Mouse (Mus musculus): Measurements from ENCODE around the gene Lmln. TPM values are rescaled to one million over a fixed set of nuclear protein-coding genes. Genes with fewer than 3 reads are reported as not detected.
A peak's percentile ranks its signal among the peaks of the same experiment; 100 is the strongest.
"Not testable (repeated sequence)": the region's sequence is repeated elsewhere in the genome, so short reads cannot be mapped to it uniquely, and the experiment has no call there.

Lmln gene
- polyA plus RNA-seq, 1 experiment, result 1.7 TPM

DNA sequence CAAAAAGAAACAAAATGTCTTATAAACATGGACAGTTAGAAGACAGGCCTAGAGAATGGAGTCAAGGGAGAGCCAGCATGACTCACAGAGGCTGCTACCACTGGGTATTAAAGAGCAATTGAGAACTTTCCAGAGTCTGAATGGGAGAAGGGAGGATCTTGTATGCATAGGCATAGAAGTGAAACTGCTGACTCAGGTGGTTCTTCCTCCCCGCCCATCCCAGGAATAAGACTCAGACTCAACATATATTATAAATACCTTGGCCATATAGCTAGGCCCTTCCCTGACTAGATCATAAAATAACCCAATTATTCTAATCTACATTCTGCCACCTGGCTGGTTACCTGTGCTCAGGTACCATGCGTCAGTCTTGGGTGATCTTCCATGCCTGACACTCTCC is 97.0 kb downstream of the Lmln start:
- Histone ChIP-seq H3K27ac (ENCODE audit: insufficient read depth, low read depth, low read length) (no peak overlapping the region), H3K36me3 (ENCODE audit: control insufficient read depth, insufficient read depth, low read length) (no peaks in the 10 kb centered on the region), H3K27me3 (ENCODE audit: control insufficient read depth, insufficient read depth, low read length) (no peaks in the 10 kb centered on the region), H3K4me1 (ENCODE audit: control insufficient read depth, insufficient read depth, insufficient read length, low read length) (no peaks in the 10 kb centered on the region), H3K4me3 (ENCODE audit: low read depth, low read length) (no peak overlapping the region)
- TF ChIP-seq POLR2A (IDR thresholded peaks at IDR 0.05; ENCODE audit: low read depth, low read length) (no peak), CTCF (IDR thresholded peaks at IDR 0.05; ENCODE audit: extremely low read depth, insufficient read length, insufficient replicate concordance, low read depth, low read length) (no peak)
- 88% methylated on average over 2 of the region's 2 CpGs for WGBS

- Histone ChIP-seq H3K27ac (ENCODE audit: insufficient read depth, low read depth, low read length) (no peak overlapping the region), H3K27me3 (ENCODE audit: control insufficient read depth, insufficient read depth, low read length) (no peaks in the 10 kb centered on the region), H3K4me1 (ENCODE audit: control insufficient read depth, insufficient read depth, insufficient read length, low read length) (no peaks in the 10 kb centered on the region), H3K4me3 (ENCODE audit: low read depth, low read length) (no peak overlapping the region), H3K36me3 (ENCODE audit: control insufficient read depth, insufficient read depth, low read length) (no peaks in the 10 kb centered on the region)
- TF ChIP-seq POLR2A (IDR thresholded peaks at IDR 0.05; ENCODE audit: low read depth, low read length) (no peak), CTCF (IDR thresholded peaks at IDR 0.05; ENCODE audit: extremely low read depth, insufficient read length, insufficient replicate concordance, low read depth, low read length) (no peak)
- 64% methylated on average over 13 of the region's 13 CpGs for WGBS
Measured at GRCm38 (mm10) chr16:33163330-33164090, 101.2 kb downstream of the Lmln start.

DNA sequence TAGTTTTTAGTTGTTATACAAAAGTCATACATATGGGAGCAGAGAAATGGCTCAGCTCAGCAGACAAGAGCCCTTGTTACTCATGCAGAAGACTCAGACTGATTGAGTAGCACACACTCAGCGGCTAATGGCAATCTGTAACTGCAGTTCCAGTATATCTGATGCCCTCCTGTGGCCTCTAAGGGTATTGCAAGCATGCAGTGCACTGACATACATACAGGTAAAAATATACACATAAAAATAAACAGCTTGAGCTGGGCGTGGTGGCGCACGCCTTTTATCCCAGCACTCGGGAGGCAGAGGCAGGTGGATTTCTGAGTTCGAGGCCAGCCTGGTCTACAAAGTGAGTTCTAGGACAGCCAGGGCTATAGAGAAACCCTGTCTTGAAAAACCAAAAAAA is 104.0 kb downstream of the Lmln start:
- not testable (repeated sequence) for H3K4me3 ChIP-seq (ENCODE audit: low read depth, low read length); H3K4me1 ChIP-seq (ENCODE audit: control insufficient read depth, insufficient read depth, insufficient read length, low read length); H3K27me3 ChIP-seq (ENCODE audit: control insufficient read depth, insufficient read depth, low read length); H3K36me3 ChIP-seq (ENCODE audit: control insufficient read depth, insufficient read depth, low read length); H3K27ac ChIP-seq (ENCODE audit: insufficient read depth, low read depth, low read length)
- TF ChIP-seq CTCF (IDR thresholded peaks at IDR 0.05; ENCODE audit: extremely low read depth, insufficient read length, insufficient replicate concordance, low read depth, low read length), result peak; percentile 9; the same call in 1 of the 2 replicates
- 64% methylated on average over 6 of the region's 6 CpGs for WGBS

DNA sequence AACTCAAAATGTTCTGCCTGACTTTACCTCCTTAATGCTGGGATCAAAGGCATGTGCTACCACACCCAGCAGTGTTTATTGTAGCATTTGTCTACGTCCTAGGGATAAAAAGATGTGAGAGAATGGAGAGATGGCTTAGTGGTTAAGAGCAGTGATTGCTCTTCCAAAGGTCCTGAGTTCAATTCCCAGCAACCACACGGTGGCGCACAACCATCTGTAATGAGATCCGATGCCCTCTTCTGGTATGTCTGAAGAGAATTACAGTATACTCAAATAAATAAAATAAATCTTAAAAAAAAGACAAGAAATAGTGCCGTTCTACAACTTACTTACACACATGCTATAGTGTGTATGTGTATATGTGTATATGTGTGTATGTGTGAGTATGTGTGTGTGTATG is 105.2 kb downstream of the Lmln start:
- no peak for TF ChIP-seq POLR2A (IDR thresholded peaks at IDR 0.05; ENCODE audit: low read depth, low read length)
- no peak for TF ChIP-seq CTCF (IDR thresholded peaks at IDR 0.05; ENCODE audit: extremely low read depth, insufficient read length, insufficient replicate concordance, low read depth, low read length)
- Histone ChIP-seq H3K4me1 (ENCODE audit: control insufficient read depth, insufficient read depth, insufficient read length, low read length) (peaks cover 10% of the 10 kb centered on the region; the same call in 1 of the 2 replicates), H3K27me3 (ENCODE audit: control insufficient read depth, insufficient read depth, low read length) (no peaks in the 10 kb centered on the region), H3K36me3 (ENCODE audit: control insufficient read depth, insufficient read depth, low read length) (no peaks in the 10 kb centered on the region), H3K27ac (ENCODE audit: insufficient read depth, low read depth, low read length) (no peak overlapping the region), H3K4me3 (ENCODE audit: low read depth, low read length) (no peak overlapping the region)
- 34% methylated on average over 5 of the region's 5 CpGs for WGBS

- Histone ChIP-seq H3K27me3 (ENCODE audit: control insufficient read depth, insufficient read depth, low read length) (no peaks in the 10 kb centered on the region), H3K36me3 (ENCODE audit: control insufficient read depth, insufficient read depth, low read length) (no peaks in the 10 kb centered on the region), H3K4me3 (ENCODE audit: low read depth, low read length) (no peak overlapping the region), H3K27ac (ENCODE audit: insufficient read depth, low read depth, low read length) (no peak overlapping the region), H3K4me1 (ENCODE audit: control insufficient read depth, insufficient read depth, insufficient read length, low read length) (peaks cover 10% of the 10 kb centered on the region; the same call in 1 of the 2 replicates)
- WGBS, result 85% methylated on average over 8 of the region's 8 CpGs
- TF ChIP-seq POLR2A (IDR thresholded peaks at IDR 0.05; ENCODE audit: low read depth, low read length) (no peak), CTCF (IDR thresholded peaks at IDR 0.05; ENCODE audit: extremely low read depth, insufficient read length, insufficient replicate concordance, low read depth, low read length) (no peak)
Measured at GRCm38 (mm10) chr16:33169471-33170034, 107.2 kb downstream of the Lmln start.

- TF ChIP-seq POLR2A (IDR thresholded peaks at IDR 0.05; ENCODE audit: low read depth, low read length), result no peak
- TF ChIP-seq CTCF (IDR thresholded peaks at IDR 0.05; ENCODE audit: extremely low read depth, insufficient read length, insufficient replicate concordance, low read depth, low read length), result no peak
- Histone ChIP-seq H3K4me3 (ENCODE audit: low read depth, low read length) (no peak overlapping the region), H3K27me3 (ENCODE audit: control insufficient read depth, insufficient read depth, low read length) (no peaks in the 10 kb centered on the region), H3K27ac (ENCODE audit: insufficient read depth, low read depth, low read length) (peak overlapping the region; percentile 54), H3K36me3 (ENCODE audit: control insufficient read depth, insufficient read depth, low read length) (no peaks in the 10 kb centered on the region), H3K4me1 (ENCODE audit: control insufficient read depth, insufficient read depth, insufficient read length, low read length) (peaks cover 13% of the 10 kb centered on the region; the same call in 1 of the 2 replicates)
- 25% methylated on average over 9 of the region's 9 CpGs for WGBS
Measured at GRCm38 (mm10) chr16:33170716-33171587, 108.6 kb downstream of the Lmln start.

- H3K36me3 ChIP-seq (ENCODE audit: control insufficient read depth, insufficient read depth, low read length), result no peaks in the 10 kb centered on the region
- peaks cover 13% of the 10 kb centered on the region; the same call in 1 of the 2 replicates for H3K4me1 ChIP-seq (ENCODE audit: control insufficient read depth, insufficient read depth, insufficient read length, low read length)
- no peak overlapping the region for H3K27ac ChIP-seq (ENCODE audit: insufficient read depth, low read depth, low read length)
- H3K4me3 ChIP-seq (ENCODE audit: low read depth, low read length), result no peak overlapping the region
- no peaks in the 10 kb centered on the region for H3K27me3 ChIP-seq (ENCODE audit: control insufficient read depth, insufficient read depth, low read length)
- TF ChIP-seq POLR2A (IDR thresholded peaks at IDR 0.05; ENCODE audit: low read depth, low read length) (no peak), CTCF (IDR thresholded peaks at IDR 0.05; ENCODE audit: extremely low read depth, insufficient read length, insufficient replicate concordance, low read depth, low read length) (no peak)
- 82% methylated on average over 6 of the region's 6 CpGs for WGBS
Measured at GRCm38 (mm10) chr16:33171800-33172199, 109.5 kb downstream of the Lmln start.

Data from small intestine, adult 2 months (tissue).